Mouse (Mus musculus) neural tube, embryonic 12.5 days (tissue): ENCODE results near the gene Sdf4. TPM values are rescaled to one million over a fixed set of nuclear protein-coding genes. Genes with fewer than 3 reads are reported as not detected.

Experiments
- ATAC-seq: fragments of 200-750 bp; cut with Nextera tagmentation; 2 replicates; pipeline ENCODE4 v1.8.0; 2017; ENCODE audit warnings: low read depth, mild to moderate bottlenecking, moderate TSS enrichment, moderate library complexity; ENCODE audit not compliant: low FRiP score
- H3K27ac ChIP-seq: fragments of 300-500 bp; sonication (generic); 2 replicates; pipeline ENCODE4 v1.5.1; 2016
- H3K27me3 ChIP-seq: fragments of 300-500 bp; sonication (generic); replicated peaks from 2 replicates; pipeline ENCODE4 v1.6.1; 2016; ENCODE audit warnings: mild to moderate bottlenecking
- H3K36me3 ChIP-seq: fragments of 300-500 bp; sonication (generic); 2 replicates; pipeline ENCODE4 v1.6.1; 2016; ENCODE audit warnings: mild to moderate bottlenecking
- H3K4me1 ChIP-seq: fragments of 300-500 bp; sonication (generic); 2 replicates; pipeline ENCODE4 v1.6.1; 2016
- H3K4me2 ChIP-seq: fragments of 300-500 bp; sonication (generic); replicated peaks from 2 replicates; pipeline ENCODE4 v1.6.1; 2016; ENCODE audit warnings: mild to moderate bottlenecking
- H3K4me3 ChIP-seq: fragments of 300-500 bp; sonication (generic); 2 replicates; pipeline ENCODE4 v1.5.1; 2016
- H3K9ac ChIP-seq: fragments of 300-500 bp; sonication (generic); 2 replicates; pipeline ENCODE4 v1.6.1; 2016; ENCODE audit warnings: mild to moderate bottlenecking
- H3K9me3 ChIP-seq: fragments of 300-500 bp; sonication (generic); 2 replicates; pipeline ENCODE4 v1.6.1; 2016; ENCODE audit warnings: mild to moderate bottlenecking
- WGBS: fragments of 180-500 bp; shearing (Covaris S2); methylation state at CpG from one replicate; pipeline ENCODE4 v1.1.7; 2016; 5-methylcytosine and 5-hydroxymethylcytosine counted together
- polyA plus RNA-seq: library from polyadenylated mRNA; unstranded; fragments of >200 nt; fragmentation: Nextera tagmentation; extraction: Ambion mirVana; gene quantifications from 2 replicates; pipeline ENCODE4 v1.2.1, GENCODE M21; 2016

The Sdf4 gene
- polyA plus RNA-seq, 1 experiment from 2014 or later = 133 TPM

- Histone ChIP-seq H3K9me3 (no peaks in the 10 kb centered on the region), H3K9ac (no peak overlapping the region), H3K36me3 (peaks cover 12% of the 10 kb centered on the region; the same call in 1 of the 2 replicates), H3K27ac (no peak overlapping the region), H3K4me3 (no peak overlapping the region), H3K27me3 (no peaks in the 10 kb centered on the region), H3K4me1 (no peaks in the 10 kb centered on the region), H3K4me2 (no peak overlapping the region)
- 68% methylated on average over 5 of the region's 5 CpGs for WGBS
- no peak for ATAC-seq
Observed at GRCm38 (mm10) chr4:155970286-155970685, 22.4 kb upstream of the Sdf4 start.

- H3K4me3 ChIP-seq = no peak overlapping the region
- no peak for ATAC-seq
- H3K4me2 ChIP-seq = no peak overlapping the region
- H3K9ac ChIP-seq = no peak overlapping the region
- H3K27me3 ChIP-seq = no peaks in the 10 kb centered on the region
- no peaks in the 10 kb centered on the region for H3K36me3 ChIP-seq
- H3K4me1 ChIP-seq = no peaks in the 10 kb centered on the region
- 74% methylated on average over 6 of the region's 6 CpGs for WGBS
- no peak overlapping the region for H3K27ac ChIP-seq
- H3K9me3 ChIP-seq = no peaks in the 10 kb centered on the region
Observed at GRCm38 (mm10) chr4:155972651-155973050, 20.0 kb upstream of the Sdf4 start.

- 84% methylated on average over 2 of the region's 2 CpGs for WGBS
- H3K27ac ChIP-seq = no peak overlapping the region
- no peaks in the 10 kb centered on the region for H3K27me3 ChIP-seq
- H3K4me1 ChIP-seq = no peaks in the 10 kb centered on the region
- no peaks in the 10 kb centered on the region for H3K9me3 ChIP-seq
- no peak overlapping the region for H3K4me3 ChIP-seq
- no peak for ATAC-seq
- no peak overlapping the region for H3K9ac ChIP-seq
- H3K4me2 ChIP-seq = no peak overlapping the region
- H3K36me3 ChIP-seq = no peaks in the 10 kb centered on the region
Observed at GRCm38 (mm10) chr4:155973239-155973638, 19.4 kb upstream of the Sdf4 start.

DNA sequence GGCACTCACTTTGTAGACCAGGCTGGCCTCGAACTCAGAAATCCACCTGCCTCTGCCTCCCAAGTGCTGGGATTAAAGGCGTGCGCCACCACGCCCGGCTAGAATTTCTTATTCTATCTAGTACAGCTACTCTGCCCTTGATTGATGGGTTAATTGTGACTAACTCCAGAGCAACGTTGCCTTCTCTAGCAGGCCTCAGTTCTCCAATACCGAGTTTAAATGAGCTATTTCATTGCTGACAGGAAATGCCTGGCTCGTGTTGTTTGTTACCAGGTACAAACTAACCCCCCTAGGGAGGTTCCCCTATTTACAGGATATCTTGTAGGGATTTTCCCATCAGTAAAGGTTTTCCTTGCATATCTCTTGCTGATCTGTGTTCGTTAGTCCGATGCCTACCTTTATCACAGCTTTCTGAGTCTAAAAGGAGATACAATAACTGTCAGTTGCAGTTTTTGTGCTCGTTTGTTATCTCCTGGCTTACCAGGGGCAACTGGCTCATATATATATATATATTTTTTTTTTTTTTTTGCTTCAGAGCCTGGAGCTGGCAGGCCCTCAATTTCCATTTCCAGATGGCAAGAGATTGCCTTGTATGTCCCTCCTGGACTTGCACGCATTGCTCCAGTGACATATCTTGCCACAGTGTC lies 11.1 kb upstream of the Sdf4 start:
- Histone ChIP-seq H3K9ac (no peak overlapping the region), H3K9me3 (no peaks in the 10 kb centered on the region), H3K27ac (no peak overlapping the region), H3K4me3 (no peak overlapping the region), H3K4me2 (no peak overlapping the region), H3K27me3 (no peaks in the 10 kb centered on the region), H3K4me1 (0 out of 2 replicates have a peak, but pooled peaks cover 5% of the 10 kb centered on the region), H3K36me3 (no peaks in the 10 kb centered on the region)
- ATAC-seq = no peak
- 81% methylated on average over 12 of the region's 12 CpGs for WGBS

DNA sequence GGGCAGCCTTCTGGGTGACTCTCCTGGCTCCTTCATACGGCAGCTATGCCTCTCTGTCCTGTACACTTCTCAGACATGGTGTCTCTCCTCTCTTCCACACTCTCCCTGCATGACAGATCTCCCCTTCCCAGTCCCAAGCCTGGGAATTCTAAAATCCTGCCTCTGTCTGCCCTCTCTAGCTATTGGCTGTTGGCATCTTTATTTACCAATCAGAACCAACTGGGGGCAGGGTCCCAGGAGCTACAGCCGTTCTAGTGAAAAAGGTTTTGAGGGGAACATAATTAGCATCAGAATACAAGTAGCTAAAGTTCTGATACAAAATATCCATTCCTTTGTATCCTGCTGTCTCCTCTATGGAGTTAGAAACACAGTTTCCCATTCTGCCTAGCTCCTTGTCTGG lies 8.9 kb upstream of the Sdf4 start:
- Histone ChIP-seq H3K4me1 (0 out of 2 replicates have a peak, but pooled peaks cover 5% of the 10 kb centered on the region), H3K4me2 (peak overlapping the region; percentile 14; the same call in 1 of the 2 replicates), H3K27me3 (no peaks in the 10 kb centered on the region), H3K27ac (no peak overlapping the region), H3K36me3 (no peaks in the 10 kb centered on the region), H3K9me3 (no peaks in the 10 kb centered on the region), H3K4me3 (no peak overlapping the region), H3K9ac (no peak overlapping the region)
- 8% methylated on average over 2 of the region's 2 CpGs for WGBS
- no peak for ATAC-seq

DNA sequence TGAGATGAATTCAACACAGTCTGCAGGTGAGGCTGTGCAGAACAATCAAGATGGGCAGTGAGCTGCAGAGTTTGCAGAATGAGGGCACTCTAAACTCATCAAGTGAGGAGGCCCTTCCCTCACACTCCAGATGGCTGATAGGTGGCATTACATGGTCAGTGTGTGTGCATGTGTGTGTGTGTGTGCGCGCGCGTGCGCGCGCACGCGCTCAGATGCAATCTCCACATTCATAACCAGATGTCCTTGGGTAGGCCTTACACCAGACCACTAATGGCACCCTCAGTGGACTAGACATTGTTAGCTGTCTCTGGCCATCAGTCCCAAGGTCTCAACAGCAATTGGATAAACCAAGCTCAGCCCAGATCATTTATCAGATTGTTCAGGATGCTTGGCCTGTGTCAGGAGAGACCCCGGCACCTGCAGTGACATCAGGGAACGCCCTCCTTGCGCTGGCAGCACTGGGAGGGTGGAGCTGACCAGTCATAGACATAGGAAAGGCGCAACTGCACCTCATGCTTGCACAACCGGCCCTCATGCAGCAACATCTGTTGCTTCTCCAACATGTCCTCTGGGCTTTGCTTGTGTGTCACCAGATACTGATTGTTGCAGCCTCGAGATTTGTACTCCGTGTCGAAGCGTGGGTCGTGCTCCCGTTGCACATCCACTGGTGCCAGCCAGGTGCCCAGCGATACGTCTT lies 1.3 kb upstream of the Sdf4 start:
- no peak overlapping the region for H3K27ac ChIP-seq
- H3K9me3 ChIP-seq = no peaks in the 10 kb centered on the region
- no peaks in the 10 kb centered on the region for H3K27me3 ChIP-seq
- H3K4me2 ChIP-seq = peak overlapping the region; percentile 99
- H3K4me3 ChIP-seq = peak overlapping the region; percentile 81
- peaks cover 24% of the 10 kb centered on the region for H3K4me1 ChIP-seq
- 90% methylated on average over 22 of the region's 22 CpGs for WGBS
- H3K36me3 ChIP-seq = peaks cover 8% of the 10 kb centered on the region
- ATAC-seq = peak; percentile 8
- peak overlapping the region; percentile 67 for H3K9ac ChIP-seq

DNA sequence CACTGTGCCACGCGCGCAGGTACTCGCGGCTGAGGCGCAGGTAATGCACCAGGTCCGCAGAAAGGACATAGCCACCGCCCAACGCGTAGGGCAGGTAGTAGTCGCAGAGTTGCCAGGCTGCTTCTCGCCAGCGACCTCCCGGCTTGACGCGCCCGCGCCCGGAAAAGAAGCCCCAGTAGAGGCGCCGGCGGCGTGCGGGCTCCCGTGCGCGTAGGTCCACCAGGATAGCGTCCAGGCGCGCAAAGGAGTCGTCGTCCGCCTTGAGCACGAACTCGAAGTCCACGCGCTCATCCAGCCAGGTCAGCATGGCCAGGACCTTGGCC lies 803 bp upstream of the Sdf4 start:
- ATAC-seq = peak; percentile 14; the same call in 1 of the 2 replicates
- Histone ChIP-seq H3K27ac (peak overlapping the region; percentile 74), H3K27me3 (no peaks in the 10 kb centered on the region), H3K9ac (peak overlapping the region; percentile 67), H3K9me3 (no peaks in the 10 kb centered on the region), H3K4me2 (peak overlapping the region; percentile 99), H3K4me1 (peaks cover 24% of the 10 kb centered on the region), H3K4me3 (peak overlapping the region; percentile 81), H3K36me3 (peaks cover 14% of the 10 kb centered on the region)
- 37% methylated on average over 37 of the region's 37 CpGs for WGBS

- Histone ChIP-seq H3K4me3 (peak overlapping the region; percentile 81), H3K4me2 (peak overlapping the region; percentile 78), H3K36me3 (peaks cover 24% of the 10 kb centered on the region), H3K27me3 (no peaks in the 10 kb centered on the region), H3K4me1 (peaks cover 24% of the 10 kb centered on the region), H3K27ac (peak overlapping the region; percentile 64), H3K9me3 (no peaks in the 10 kb centered on the region), H3K9ac (peak overlapping the region; percentile 83)
- under 1% methylated on average over 70 of the region's 70 CpGs for WGBS
- ATAC-seq = peak; percentile 84
Observed at GRCm38 (mm10) chr4:155992906-155993547, 355 bp downstream of the Sdf4 start.

DNA sequence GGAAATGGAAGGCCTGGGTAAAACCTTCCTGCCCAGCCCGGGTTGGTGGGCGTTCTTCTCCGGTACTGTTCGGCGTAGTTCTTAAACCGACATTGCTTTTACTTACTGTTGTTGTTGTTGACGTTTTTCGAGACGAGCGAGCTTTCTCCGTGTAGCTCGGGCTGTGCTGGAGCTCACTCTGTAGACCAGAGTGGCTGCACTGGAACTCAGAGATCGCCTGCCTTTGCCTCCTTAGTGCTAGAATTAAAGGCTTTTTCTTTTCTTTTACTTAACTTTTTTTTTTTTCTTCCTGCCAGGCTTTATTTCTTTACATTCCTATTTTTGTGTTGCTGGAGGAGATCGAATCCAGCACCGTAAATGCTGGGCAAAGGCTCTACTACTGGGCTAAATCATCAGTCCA lies 934 bp downstream of the Sdf4 start:
- Histone ChIP-seq H3K27ac (peak overlapping the region; percentile 64), H3K4me3 (peak overlapping the region; percentile 81), H3K27me3 (no peaks in the 10 kb centered on the region), H3K9ac (peak overlapping the region; percentile 83), H3K9me3 (no peaks in the 10 kb centered on the region), H3K4me2 (peak overlapping the region; percentile 78), H3K36me3 (peaks cover 28% of the 10 kb centered on the region), H3K4me1 (peaks cover 24% of the 10 kb centered on the region)
- no peak for ATAC-seq
- WGBS = 5% methylated on average over 15 of the region's 15 CpGs

- no peak overlapping the region for H3K9ac ChIP-seq
- H3K27ac ChIP-seq = no peak overlapping the region
- no peaks in the 10 kb centered on the region for H3K4me1 ChIP-seq
- no peaks in the 10 kb centered on the region for H3K9me3 ChIP-seq
- WGBS = 97% methylated on average over 3 of the region's 3 CpGs
- peaks cover 92% of the 10 kb centered on the region for H3K36me3 ChIP-seq
- no peak overlapping the region for H3K4me3 ChIP-seq
- no peaks in the 10 kb centered on the region for H3K27me3 ChIP-seq
- no peak overlapping the region for H3K4me2 ChIP-seq
- no peak for ATAC-seq
Observed at GRCm38 (mm10) chr4:156004109-156004508, 11.4 kb downstream of the Sdf4 start.

DNA sequence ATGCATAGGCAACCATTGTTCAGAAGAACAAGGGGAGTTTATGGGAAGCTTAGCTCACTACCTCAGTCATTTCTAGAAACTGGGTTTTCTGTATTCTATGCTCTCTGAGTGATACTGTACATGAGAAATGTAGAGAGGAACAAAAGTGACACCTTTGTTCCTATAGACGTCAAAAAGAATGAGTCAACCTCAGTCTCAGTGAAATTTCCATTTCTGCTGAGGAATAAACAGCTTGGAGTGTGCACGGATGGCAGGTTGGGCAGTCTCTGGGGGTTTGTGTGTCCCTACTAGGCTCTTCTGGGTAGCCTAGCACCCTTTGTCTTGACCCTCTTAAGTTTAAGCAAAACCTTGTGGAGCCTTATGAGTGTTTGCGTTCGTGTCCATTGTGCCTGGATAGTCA lies 15.7 kb downstream of the Sdf4 start:
- H3K36me3 ChIP-seq = peaks cover 92% of the 10 kb centered on the region
- H3K4me3 ChIP-seq = no peak overlapping the region
- WGBS = 94% methylated on average over 4 of the region's 4 CpGs
- H3K9me3 ChIP-seq = no peaks in the 10 kb centered on the region
- H3K4me2 ChIP-seq = no peak overlapping the region
- no peak overlapping the region for H3K9ac ChIP-seq
- no peak overlapping the region for H3K27ac ChIP-seq
- ATAC-seq = no peak
- H3K27me3 ChIP-seq = no peaks in the 10 kb centered on the region
- no peaks in the 10 kb centered on the region for H3K4me1 ChIP-seq

GRCm38 (mm10) chr4:156013637-156014036 lies 21.0 kb downstream of the Sdf4 start, which contains the start of gene Tnfrsf4:
TSS of gene Tnfrsf4 (plus strand) at chr4:156013843.
- 90% methylated on average over 8 of the region's 8 CpGs for WGBS
- H3K4me2 ChIP-seq = no peak within 1 kb of the TSS
- H3K27ac ChIP-seq = no peak within 1 kb of the TSS
- no peak within 1 kb of the TSS for H3K4me3 ChIP-seq
- H3K4me1 ChIP-seq = no peaks in the 10 kb centered on the region
- H3K9me3 ChIP-seq = no peaks in the 10 kb centered on the region
- no peaks in the 10 kb centered on the region for H3K27me3 ChIP-seq
- peaks cover 60% of the 10 kb centered on the region for H3K36me3 ChIP-seq
- H3K9ac ChIP-seq = no peak within 1 kb of the TSS
- no peak for ATAC-seq
